Mouse (Mus musculus) limb, embryonic 11.5 days (tissue): Measurements from ENCODE around the gene Tns1. TPM values are rescaled to one million over a fixed set of nuclear protein-coding genes. Genes with fewer than 3 reads are reported as not detected.

Experiments used
- ATAC-seq: fragments of 200-750 bp; cut with Nextera tagmentation; 2 replicates; pipeline ENCODE4 v1.8.0; 2017; ENCODE audit warnings: low read depth; ENCODE audit not compliant: insufficient number of reproducible peaks, low FRiP score, low TSS enrichment
- DNase-seq: peaks from one replicate; pipeline ENCODE4 v3.0.0-alpha.2; 2015; ENCODE audit warnings: low spot score
- H3K27ac ChIP-seq: fragments of 300-500 bp; sonication (generic); replicated peaks from 2 replicates; pipeline ENCODE4 v1.5.1; 2014; ENCODE audit warnings: low read depth, mild to moderate bottlenecking, low read length
- H3K27me3 ChIP-seq: fragments of 300-500 bp; sonication (generic); 2 replicates; pipeline ENCODE4 v1.6.1; 2014; ENCODE audit warnings: mild to moderate bottlenecking, low read length, mixed read lengths; ENCODE audit not compliant: control insufficient read depth, insufficient read depth
- H3K36me3 ChIP-seq: fragments of 300-500 bp; sonication (generic); 2 replicates; pipeline ENCODE4 v1.6.1; 2014; ENCODE audit warnings: mild to moderate bottlenecking, low read length, moderate library complexity, mixed read lengths; ENCODE audit not compliant: control insufficient read depth, insufficient read depth
- H3K4me1 ChIP-seq: fragments of 300-500 bp; sonication (generic); 2 replicates; pipeline ENCODE4 v1.6.1; 2014; ENCODE audit warnings: low read length, mixed read lengths; ENCODE audit not compliant: control insufficient read depth, insufficient read depth
- H3K4me2 ChIP-seq: fragments of 300-500 bp; sonication (generic); 2 replicates; pipeline ENCODE4 v1.6.1; 2014; ENCODE audit warnings: low read depth, mild to moderate bottlenecking, moderate library complexity; ENCODE audit not compliant: severe bottlenecking
- H3K4me3 ChIP-seq: fragments of 300-500 bp; sonication (generic); 2 replicates; pipeline ENCODE4 v1.5.1; 2014; ENCODE audit warnings: low read depth, low read length
- H3K9ac ChIP-seq: fragments of 300-500 bp; sonication (generic); 2 replicates; pipeline ENCODE4 v1.6.1; 2014; ENCODE audit warnings: mild to moderate bottlenecking, low read length
- H3K9me3 ChIP-seq: fragments of 300-500 bp; sonication (generic); 2 replicates; pipeline ENCODE4 v1.6.1; 2016; ENCODE audit warnings: low read length; ENCODE audit not compliant: control insufficient read depth
- WGBS: fragments of 180-500 bp; shearing (Covaris S2); extraction: QIAGEN DNeasy Blood & Tissue Kit; methylation state at CpG from one replicate; pipeline ENCODE4 v1.1.7; 2014; 5-methylcytosine and 5-hydroxymethylcytosine counted together
- polyA plus RNA-seq: library from polyadenylated mRNA; unstranded; fragments of >200 nt; fragmentation: Nextera tagmentation; extraction: Ambion mirVana; gene quantifications from 2 replicates; pipeline ENCODE4 v1.2.1, GENCODE M21; 2014

Gene Tns1
- polyA plus RNA-seq, 1 experiment from 2014 or later, result 36.9 TPM

- Histone ChIP-seq H3K9me3 (no peaks in the 10 kb centered on the region), H3K9ac (no peak overlapping the region), H3K4me3 (no peak overlapping the region), H3K27me3 (no peaks in the 10 kb centered on the region), H3K4me1 (peaks cover 53% of the 10 kb centered on the region), H3K36me3 (peaks cover 2% of the 10 kb centered on the region; the same call in 1 of the 2 replicates), H3K4me2 (no peak overlapping the region), H3K27ac (no peak overlapping the region)
- ATAC-seq, result no peak
- no peak for DNase-seq
- 83% methylated on average over 2 of the region's 2 CpGs for WGBS
Measured at GRCm38 (mm10) chr1:74045034-74045433, 79.2 kb downstream of the Tns1 start.

DNA sequence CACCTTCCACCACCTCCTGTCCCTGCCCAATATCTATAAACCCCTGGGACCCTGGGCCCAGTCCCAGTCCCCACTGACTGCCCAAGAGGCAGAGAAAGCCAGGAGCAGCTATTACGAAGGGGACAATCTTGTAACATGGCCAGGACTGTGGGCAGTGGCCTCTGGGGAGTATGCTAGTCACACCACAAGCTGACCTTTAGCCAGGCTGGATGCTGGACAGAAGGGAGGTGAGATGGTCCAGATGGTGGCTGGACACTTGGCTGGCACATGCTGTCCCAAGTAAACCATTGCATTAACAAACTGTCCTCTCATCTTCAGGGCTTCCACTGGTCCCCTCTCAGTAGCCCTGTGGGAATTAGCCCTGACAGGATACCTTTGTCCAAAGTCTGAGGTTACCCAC is 79.8 kb downstream of the Tns1 start:
- WGBS, result 65% methylated on average over 1 of the region's 1 CpGs
- no peaks in the 10 kb centered on the region for H3K36me3 ChIP-seq
- H3K4me1 ChIP-seq, result peaks cover 54% of the 10 kb centered on the region
- no peak overlapping the region for H3K4me3 ChIP-seq
- H3K27me3 ChIP-seq, result no peaks in the 10 kb centered on the region
- no peak overlapping the region for H3K4me2 ChIP-seq
- no peak overlapping the region for H3K9ac ChIP-seq
- H3K27ac ChIP-seq, result no peak overlapping the region
- DNase-seq (no peak), ATAC-seq (no peak)
- H3K9me3 ChIP-seq, result no peaks in the 10 kb centered on the region

DNA sequence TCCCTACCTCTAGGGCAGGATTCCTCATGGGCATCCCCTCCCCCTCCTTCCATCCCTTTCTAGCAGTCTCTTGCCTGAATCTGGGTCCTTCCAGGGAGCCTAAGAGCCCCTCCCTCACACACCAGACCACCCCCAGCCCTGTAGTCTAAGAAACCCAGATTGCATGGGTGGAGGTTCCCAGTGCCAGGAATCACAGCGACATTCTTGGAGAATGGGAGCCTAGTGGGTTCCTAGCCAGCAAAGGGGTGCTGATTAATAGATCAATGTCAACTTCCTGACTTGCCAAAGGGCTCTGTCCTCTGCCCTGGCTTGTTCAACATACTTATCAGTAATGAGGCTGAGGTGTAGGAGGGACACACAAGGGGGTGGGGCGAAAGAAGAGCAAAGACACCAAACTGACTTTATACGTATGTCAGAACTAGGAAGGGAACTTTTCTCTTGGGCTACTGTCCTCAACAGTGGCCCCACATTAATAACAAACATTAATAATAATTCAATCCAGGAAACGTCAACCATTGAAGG is 80.6 kb downstream of the Tns1 start:
- Histone ChIP-seq H3K27ac (no peak overlapping the region), H3K9me3 (no peaks in the 10 kb centered on the region), H3K9ac (no peak overlapping the region), H3K36me3 (no peaks in the 10 kb centered on the region), H3K27me3 (no peaks in the 10 kb centered on the region), H3K4me2 (no peak overlapping the region), H3K4me3 (no peak overlapping the region), H3K4me1 (peaks cover 54% of the 10 kb centered on the region)
- 64% methylated on average over 4 of the region's 4 CpGs for WGBS
- DNase-seq (no peak), ATAC-seq (no peak)

DNA sequence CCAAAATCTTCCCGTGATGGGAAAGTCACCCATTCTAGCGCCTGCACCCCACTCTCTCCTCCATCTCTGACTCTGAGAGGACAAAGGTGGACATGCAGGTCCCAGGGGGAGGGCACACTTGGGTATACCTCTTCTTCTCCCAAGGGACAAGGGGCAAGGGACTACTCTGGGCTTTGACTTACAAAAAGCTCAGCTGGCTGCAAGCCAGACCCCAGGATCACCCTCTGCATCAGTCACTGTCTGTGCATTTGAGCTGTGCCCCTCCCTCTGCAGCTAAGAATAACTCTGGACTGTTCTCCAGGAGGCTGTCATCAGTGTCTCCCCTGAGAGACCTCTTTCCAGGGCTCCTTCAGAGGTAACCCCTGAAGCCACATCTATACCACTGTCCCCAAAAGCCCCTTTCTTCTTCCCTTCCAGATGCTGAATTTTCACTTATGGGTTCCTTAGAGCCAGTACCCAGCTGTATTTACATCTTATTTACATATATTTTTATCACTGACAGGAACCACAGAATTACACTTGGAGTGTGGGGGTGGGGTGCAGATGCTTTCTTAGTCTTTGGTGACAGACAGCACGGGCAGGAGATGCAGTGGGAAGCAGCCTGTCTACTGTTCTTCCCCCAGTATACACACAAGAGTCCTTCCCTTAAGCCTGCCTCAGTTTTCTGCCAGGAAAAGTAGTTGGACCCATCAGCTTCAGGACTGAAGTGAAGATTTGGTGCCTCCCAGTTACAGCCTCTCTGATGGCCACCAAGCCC is 81.4 kb downstream of the Tns1 start:
- no peaks in the 10 kb centered on the region for H3K27me3 ChIP-seq
- no peaks in the 10 kb centered on the region for H3K9me3 ChIP-seq
- no peak overlapping the region for H3K4me2 ChIP-seq
- H3K36me3 ChIP-seq, result no peaks in the 10 kb centered on the region
- 45% methylated on average over 3 of the region's 3 CpGs for WGBS
- peak overlapping the region; percentile 96 for H3K27ac ChIP-seq
- peaks cover 56% of the 10 kb centered on the region for H3K4me1 ChIP-seq
- ATAC-seq (no peak), DNase-seq (no peak)
- H3K9ac ChIP-seq, result no peak overlapping the region; the same call in 1 of the 2 replicates
- no peak overlapping the region for H3K4me3 ChIP-seq

DNA sequence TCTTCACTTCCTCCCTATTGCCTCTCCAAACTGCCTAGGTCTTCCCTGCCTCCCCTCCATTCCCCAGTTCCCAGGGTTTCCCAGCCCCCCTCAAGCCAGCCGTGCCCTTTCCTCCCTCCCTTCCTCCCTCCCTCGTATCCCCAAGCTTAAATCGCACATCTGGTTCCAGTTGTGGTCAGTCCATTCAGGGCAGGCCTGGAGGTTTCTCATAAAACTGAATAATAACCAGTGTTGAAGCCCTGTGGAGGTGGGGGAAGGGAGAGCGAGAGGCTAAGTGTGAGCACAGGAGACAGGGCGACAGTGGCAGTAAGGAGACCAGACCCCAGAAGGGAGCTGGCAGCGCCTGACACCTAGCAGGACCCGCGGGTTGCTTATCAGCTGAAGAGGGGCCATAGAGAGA is 82.6 kb downstream of the Tns1 start:
- WGBS, result 2% methylated on average over 8 of the region's 8 CpGs
- Histone ChIP-seq H3K27ac (peak overlapping the region; percentile 96), H3K36me3 (no peaks in the 10 kb centered on the region), H3K9me3 (no peaks in the 10 kb centered on the region), H3K4me3 (no peak overlapping the region), H3K4me2 (peak overlapping the region; percentile 52), H3K27me3 (no peaks in the 10 kb centered on the region), H3K4me1 (peaks cover 60% of the 10 kb centered on the region), H3K9ac (0 out of 2 replicates have a peak overlapping the region, but pooled peaks have one; percentile 27)
- DNase-seq, result peak; percentile 85
- ATAC-seq, result peak; percentile 84

DNA sequence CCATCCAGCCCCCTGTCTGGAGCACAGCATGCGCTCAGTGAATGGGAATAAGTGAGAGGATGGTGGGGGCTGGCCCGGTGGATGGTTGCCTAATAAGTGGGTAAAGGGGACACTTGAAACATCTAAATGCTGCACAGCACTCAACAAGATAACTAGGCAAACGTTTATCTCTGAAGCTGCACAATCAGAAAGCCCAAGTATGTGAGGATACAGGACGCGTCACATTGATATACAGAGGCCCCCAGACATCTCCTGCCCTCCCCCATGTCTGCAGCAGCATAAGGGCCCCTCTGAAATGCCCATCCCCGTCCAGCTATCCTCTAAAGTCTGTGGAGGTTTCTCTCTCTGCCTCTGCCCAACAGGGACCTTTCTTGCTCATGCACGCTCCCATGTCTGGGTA is 83.1 kb downstream of the Tns1 start:
- no peaks in the 10 kb centered on the region for H3K27me3 ChIP-seq
- peak overlapping the region; percentile 34; the same call in 1 of the 2 replicates for H3K4me2 ChIP-seq
- no peaks in the 10 kb centered on the region for H3K36me3 ChIP-seq
- H3K9ac ChIP-seq, result no peak overlapping the region; the same call in 1 of the 2 replicates
- H3K4me1 ChIP-seq, result peaks cover 65% of the 10 kb centered on the region
- no peak overlapping the region for H3K4me3 ChIP-seq
- WGBS, result 45% methylated on average over 7 of the region's 7 CpGs
- no peaks in the 10 kb centered on the region for H3K9me3 ChIP-seq
- DNase-seq (no peak), ATAC-seq (no peak)
- H3K27ac ChIP-seq, result peak overlapping the region; percentile 96

DNA sequence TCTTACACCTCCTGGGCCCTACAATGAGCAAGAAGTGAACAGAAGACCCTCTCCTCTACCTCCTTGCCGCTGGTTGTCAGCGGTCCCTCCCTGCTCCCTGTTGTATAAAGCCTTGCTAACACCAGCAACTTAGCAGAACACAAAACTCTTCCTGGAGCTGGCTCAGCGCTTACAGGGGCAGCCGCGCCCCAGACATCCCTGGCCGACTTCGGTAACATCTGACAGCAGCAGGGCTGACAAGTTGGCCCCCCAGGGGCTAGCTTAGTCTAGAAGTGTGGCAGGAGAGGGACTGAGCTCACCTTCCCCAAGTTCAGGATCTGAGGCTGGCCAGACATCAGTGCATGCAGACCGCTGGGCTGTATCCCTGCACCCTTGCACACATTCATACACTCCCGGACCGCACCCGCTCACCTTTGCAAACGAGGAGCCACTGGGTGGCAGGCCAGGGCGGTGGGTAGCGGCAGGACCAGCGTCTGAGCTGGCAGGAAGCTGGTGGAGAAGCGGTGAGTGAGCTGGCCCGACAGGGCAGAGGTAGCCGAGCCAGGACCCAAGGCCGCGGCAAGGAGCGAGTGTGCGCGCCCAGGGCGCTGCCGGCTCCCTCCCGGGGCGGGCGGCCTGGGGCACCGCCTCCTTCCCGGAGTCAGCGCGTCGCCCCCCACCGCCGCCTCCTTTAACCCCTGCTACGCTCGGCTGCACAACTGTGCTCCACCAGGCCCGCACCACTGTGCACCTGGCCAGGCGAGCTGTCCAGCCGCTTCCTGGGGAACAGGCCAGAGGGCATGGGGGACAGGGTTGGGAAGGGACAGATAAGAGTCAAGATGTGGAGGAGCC is 87.5 kb downstream of the Tns1 start:
- 3% methylated on average over 39 of the region's 40 CpGs for WGBS
- Histone ChIP-seq H3K27ac (peak overlapping the region; percentile 4; the same call in 1 of the 2 replicates), H3K9ac (peak overlapping the region; percentile 43; the same call in 1 of the 2 replicates), H3K4me2 (peak overlapping the region; percentile 62), H3K36me3 (no peaks in the 10 kb centered on the region), H3K9me3 (no peaks in the 10 kb centered on the region), H3K27me3 (no peaks in the 10 kb centered on the region), H3K4me3 (peak overlapping the region; percentile 28), H3K4me1 (peaks cover 68% of the 10 kb centered on the region)
- peak; percentile 59 for DNase-seq
- no peak for ATAC-seq

GRCm38 (mm10) chr1:74035912-74036489 is 88.2 kb downstream of the Tns1 start:
- peak overlapping the region; percentile 62 for H3K4me2 ChIP-seq
- H3K9ac ChIP-seq, result no peak overlapping the region
- H3K4me3 ChIP-seq, result peak overlapping the region; percentile 28; the same call in 1 of the 2 replicates
- H3K27ac ChIP-seq, result no peak overlapping the region
- ATAC-seq (no peak), DNase-seq (no peak)
- no peaks in the 10 kb centered on the region for H3K9me3 ChIP-seq
- peaks cover 69% of the 10 kb centered on the region for H3K4me1 ChIP-seq
- no peaks in the 10 kb centered on the region for H3K27me3 ChIP-seq
- H3K36me3 ChIP-seq, result no peaks in the 10 kb centered on the region
- 41% methylated on average over 3 of the region's 3 CpGs for WGBS
